Mouse (Mus musculus) thymus, adult 2 months (tissue): ENCODE data around the gene Dazap1. TPM values are rescaled to one million over a fixed set of nuclear protein-coding genes. Genes with fewer than 3 reads are reported as not detected.
A peak's percentile ranks its signal among the peaks of the same experiment; 100 is the strongest.
"Not testable (repeated sequence)": the region's sequence is repeated elsewhere in the genome, so short reads cannot be mapped to it uniquely, and the experiment has no call there.

Experiments
- DNase-seq: peaks from one replicate; pipeline ENCODE4 v3.0.0; 2021
- H3K27ac ChIP-seq: fragments of 200-500 bp; 2 replicates; pipeline ENCODE4 v1.5.1; 2012; ENCODE audit warnings: low read length, control low read depth; ENCODE audit not compliant: control insufficient read depth, insufficient read depth
- H3K27me3 ChIP-seq: fragments of 200-500 bp; 2 replicates; pipeline ENCODE4 v1.6.1; 2012; ENCODE audit warnings: mild to moderate bottlenecking, low read length, moderate library complexity, mixed read lengths; ENCODE audit not compliant: control insufficient read depth, insufficient read depth
- H3K36me3 ChIP-seq: fragments of 200-500 bp; 2 replicates; pipeline ENCODE4 v1.6.1; 2012; ENCODE audit warnings: mild to moderate bottlenecking, low read length, moderate library complexity; ENCODE audit not compliant: control insufficient read depth, insufficient read depth
- H3K4me1 ChIP-seq: fragments of 200-500 bp; replicated peaks from 2 replicates; pipeline ENCODE4 v1.6.1; 2012; ENCODE audit warnings: low read length; ENCODE audit not compliant: control insufficient read depth, insufficient read depth
- H3K4me3 ChIP-seq: fragments of 200-500 bp; 2 replicates; pipeline ENCODE4 v1.5.1; 2012; ENCODE audit warnings: mild to moderate bottlenecking, low read length, control low read depth, moderate library complexity; ENCODE audit not compliant: control insufficient read depth, insufficient read depth
- CTCF ChIP-seq: fragments of 200-500 bp; IDR thresholded peaks from 2 replicates; pipeline ENCODE4 v1.5.1; 2012; ENCODE audit warnings: mild to moderate bottlenecking, control low read depth, low read length, moderate library complexity, borderline replicate concordance; ENCODE audit not compliant: control insufficient read depth, poor library complexity, insufficient read depth; ENCODE audit errors: extremely low read depth
- POLR2A ChIP-seq: fragments of 200-500 bp; IDR thresholded peaks from 2 replicates; pipeline ENCODE4 v1.6.1; 2012; ENCODE audit warnings: mild to moderate bottlenecking, low read length, control low read depth, moderate library complexity; ENCODE audit not compliant: control insufficient read depth, poor library complexity, insufficient read depth; ENCODE audit errors: extremely low read depth
- WGBS: fragments of 180-500 bp; shearing (Covaris S2); methylation state at CpG from one replicate; pipeline ENCODE4 v1.1.7; 2018; 5-methylcytosine and 5-hydroxymethylcytosine counted together
- polyA plus RNA-seq: library from polyadenylated mRNA; depleted of rRNA; stranded (reverse); fragments of >200 nt; gene quantifications from 2 replicates; pipeline ENCODE4 v1.2.3, GENCODE M21; 2012

Gene Dazap1
- polyA plus RNA-seq, 1 experiment, result 134 TPM

- Histone ChIP-seq H3K27ac (no peak overlapping the region), H3K27me3 (no peaks in the 10 kb centered on the region), H3K36me3 (peaks cover 77% of the 10 kb centered on the region), H3K4me3 (no peak overlapping the region), H3K4me1 (no peaks in the 10 kb centered on the region)
- TF ChIP-seq POLR2A (no peak), CTCF (no peak)
- no peak for DNase-seq
- 94% methylated on average over 6 of the region's 6 CpGs for WGBS
Observed at GRCm38 (mm10) chr10:80239791-80240190, 21.5 kb upstream of the Dazap1 start.

- TF ChIP-seq CTCF (no peak), POLR2A (no peak)
- DNase-seq, result no peak
- whole genome bisulfite sequencing, result 95% methylated on average over 9 of the region's 9 CpGs
- Histone ChIP-seq H3K4me1 (no peaks in the 10 kb centered on the region), H3K36me3 (peaks cover 58% of the 10 kb centered on the region), H3K27ac (no peak overlapping the region), H3K27me3 (no peaks in the 10 kb centered on the region), H3K4me3 (no peak overlapping the region)
Observed at GRCm38 (mm10) chr10:80242088-80242487, 19.2 kb upstream of the Dazap1 start.

DNA sequence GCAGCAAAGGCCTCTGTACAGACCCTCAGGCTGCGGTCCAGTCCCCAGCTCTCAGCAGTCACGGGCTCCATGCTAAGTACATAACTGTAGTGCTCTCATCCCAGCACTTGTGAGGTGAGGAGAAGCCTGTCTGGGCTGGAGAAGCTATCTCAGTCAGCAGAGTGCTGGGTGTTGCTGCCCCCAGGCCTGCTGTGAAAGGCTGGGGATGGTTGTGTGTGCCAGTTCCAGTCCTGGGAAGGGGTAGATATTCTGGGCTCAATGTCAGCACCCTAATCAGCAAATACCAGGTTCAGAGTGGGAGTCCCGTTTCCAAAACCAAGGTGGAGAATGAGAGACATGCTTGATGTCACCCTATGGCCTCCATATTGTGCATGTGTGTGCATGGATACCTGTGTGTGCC, 18.7 kb upstream of the Dazap1 start:
- 94% methylated on average over 3 of the region's 3 CpGs for WGBS
- no peak for TF ChIP-seq POLR2A
- TF ChIP-seq CTCF, result no peak
- no peak overlapping the region for H3K27ac ChIP-seq
- no peaks in the 10 kb centered on the region for H3K4me1 ChIP-seq
- H3K36me3 ChIP-seq, result peaks cover 55% of the 10 kb centered on the region
- no peaks in the 10 kb centered on the region for H3K27me3 ChIP-seq
- no peak for DNase-seq
- H3K4me3 ChIP-seq, result no peak overlapping the region

GRCm38 (mm10) chr10:80244791-80245399, 16.4 kb upstream of the Dazap1 start:
- 46% methylated on average over 5 of the region's 5 CpGs for WGBS
- Histone ChIP-seq H3K27ac (no peak overlapping the region), H3K4me3 (no peak overlapping the region), H3K36me3 (peaks cover 40% of the 10 kb centered on the region), H3K4me1 (peaks cover under 1% of the 10 kb centered on the region), H3K27me3 (no peaks in the 10 kb centered on the region)
- no peak for DNase-seq
- TF ChIP-seq CTCF (no peak), POLR2A (no peak)

DNA sequence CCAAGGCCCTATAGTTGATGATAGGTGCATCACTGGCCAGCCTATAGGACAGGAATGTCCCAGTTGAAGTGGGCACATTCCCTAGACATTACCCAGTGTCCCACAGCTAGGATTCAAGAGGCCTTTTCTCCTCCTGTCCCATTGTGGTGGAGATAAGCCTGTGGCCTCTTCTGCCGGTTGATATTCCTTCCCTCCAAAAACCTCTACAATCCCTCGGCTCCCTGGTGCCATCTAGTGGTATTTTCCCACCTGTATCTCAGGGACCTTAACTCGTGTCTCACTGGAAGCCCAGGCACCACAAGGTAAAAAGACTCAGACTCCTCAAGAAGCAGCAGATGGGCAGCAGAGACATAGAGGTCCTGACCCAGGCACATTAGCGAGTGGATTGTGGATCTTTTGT, 15.7 kb upstream of the Dazap1 start:
- H3K4me1 ChIP-seq, result peaks cover 8% of the 10 kb centered on the region
- peak; percentile 80 for DNase-seq
- WGBS, result 2% methylated on average over 4 of the region's 4 CpGs

DNA sequence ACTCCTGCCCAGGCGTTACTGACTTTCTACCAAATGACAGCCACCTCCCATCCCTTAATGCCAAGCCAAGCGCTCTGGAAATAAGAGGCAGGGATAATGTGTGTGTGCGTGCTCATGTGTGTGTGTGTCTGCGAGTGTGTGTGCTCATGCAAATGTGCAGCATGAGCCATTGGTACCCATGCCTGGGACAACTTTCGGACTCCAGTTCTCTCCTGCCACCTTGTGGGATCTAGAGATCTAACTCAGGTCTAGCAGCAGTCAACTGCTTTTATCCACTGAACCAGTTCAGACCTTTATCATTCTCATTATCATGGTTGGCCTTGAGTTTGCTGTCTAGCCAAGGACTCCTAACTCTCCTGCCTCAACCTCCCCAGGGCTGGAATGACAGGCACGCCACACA, 13.4 kb upstream of the Dazap1 start:
- WGBS, result 76% methylated on average over 6 of the region's 6 CpGs
- Histone ChIP-seq H3K4me1 (peaks cover 11% of the 10 kb centered on the region), H3K4me3 (no peak overlapping the region), H3K27ac (no peak overlapping the region), H3K36me3 (peaks cover 13% of the 10 kb centered on the region), H3K27me3 (no peaks in the 10 kb centered on the region)
- TF ChIP-seq POLR2A, result no peak
- TF ChIP-seq CTCF, result no peak
- no peak for DNase-seq

More for the DNA sequence above, 15.7 kb upstream of the Dazap1 start:
- no peak overlapping the region for H3K27ac ChIP-seq
- TF ChIP-seq POLR2A, result no peak
- no peak for TF ChIP-seq CTCF
- no peak overlapping the region for H3K4me3 ChIP-seq
- no peaks in the 10 kb centered on the region for H3K27me3 ChIP-seq
- H3K36me3 ChIP-seq, result peaks cover 33% of the 10 kb centered on the region

- WGBS, result 20% methylated on average over 3 of the region's 3 CpGs
Observed at GRCm38 (mm10) chr10:80248437-80248836, 12.8 kb upstream of the Dazap1 start.

More at GRCm38 (mm10) chr10:80248437-80248836, 12.8 kb upstream of the Dazap1 start:
- not testable (repeated sequence) for H3K27me3 ChIP-seq, H3K4me3 ChIP-seq, H3K36me3 ChIP-seq, DNase-seq, H3K27ac ChIP-seq
- H3K4me1 ChIP-seq, result peaks cover 11% of the 10 kb centered on the region
